Mouse (Mus musculus) CH12.LX (cell line): ENCODE results near the gene Exo1. TPM values are rescaled to one million over a fixed set of nuclear protein-coding genes. Genes with fewer than 3 reads are reported as not detected.

Experiments
- DNase-seq: peaks from one replicate; pipeline ENCODE4 v3.0.0-alpha.2; 2013; ENCODE audit errors: extremely low read depth
- H3K27ac ChIP-seq: 2 replicates; pipeline ENCODE4 v1.5.1; 2012; ENCODE audit warnings: low read depth, mild to moderate bottlenecking, control low read depth, moderate library complexity; ENCODE audit not compliant: insufficient read depth
- H3K27me3 ChIP-seq: replicated peaks from 2 replicates; pipeline ENCODE3; 2012; ENCODE audit warnings: inconsistent platforms
- H3K36me3 ChIP-seq, 2 experiments: replicated peaks in 1 of 2; 2 replicates each; pipeline versions ENCODE3 to v1.6.1; 2012; ENCODE audit warnings: inconsistent platforms in 1 of 2, low read length in 1 of 2, mild to moderate bottlenecking in 1 of 2, mixed read lengths in 1 of 2, moderate library complexity in 1 of 2; ENCODE audit not compliant: control insufficient read depth in 1 of 2, insufficient read depth in 1 of 2
- H3K4me1 ChIP-seq, 2 experiments: 2 replicates each; pipeline ENCODE4 v1.6.1; 2012; ENCODE audit warnings: inconsistent platforms in 1 of 2, moderate library complexity in 1 of 2; ENCODE audit not compliant: insufficient read depth in 2 of 2, control insufficient read depth in 1 of 2
- H3K4me2 ChIP-seq: 2 replicates; pipeline ENCODE4 v1.6.1; 2012; ENCODE audit warnings: low read depth, mild to moderate bottlenecking, control low read depth; ENCODE audit not compliant: poor library complexity, insufficient read depth, severe bottlenecking
- H3K4me3 ChIP-seq, 3 experiments: fragments of 150-350 bp in 1 of 3; sonication (generic) in 1 of 3; replicated peaks in 1 of 3; 2 replicates each; pipeline versions ENCODE3 to v1.5.1; 2011 to 2012; ENCODE audit warnings: low read depth in 2 of 3, low read length in 2 of 3, mild to moderate bottlenecking in 2 of 3, moderate library complexity in 2 of 3, control low read depth in 1 of 3, improper control_type of control experiment in 1 of 3, inconsistent platforms in 1 of 3, mixed read lengths in 1 of 3; ENCODE audit not compliant: poor library complexity in 1 of 3
- H3K79me2 ChIP-seq: replicated peaks from 2 replicates; pipeline ENCODE4 v1.6.1; 2012; ENCODE audit warnings: mild to moderate bottlenecking, moderate library complexity; ENCODE audit not compliant: control insufficient read depth, poor library complexity, insufficient read depth, severe bottlenecking; ENCODE audit errors: extremely low read depth
- H3K9ac ChIP-seq: 2 replicates; pipeline ENCODE4 v1.6.1; 2012; ENCODE audit warnings: low read depth, mild to moderate bottlenecking, control low read depth, moderate library complexity; ENCODE audit not compliant: insufficient read depth
- H3K9me3 ChIP-seq: replicated peaks from 2 replicates; pipeline ENCODE3; 2012; ENCODE audit warnings: low read length, inconsistent platforms, mixed read lengths
- BHLHE40 ChIP-seq: IDR thresholded peaks from 2 replicates; pipeline ENCODE4 v1.6.1; 2011; ENCODE audit warnings: mild to moderate bottlenecking, low read depth, low read length, improper control_type of control experiment
- CTCF ChIP-seq, 2 experiments: IDR thresholded peaks in 1 of 2; conservative IDR thresholded peaks in 1 of 2; 2 replicates each; pipeline ENCODE4 v1.5.1; 2011 to 2012; ENCODE audit warnings: low read depth in 2 of 2, low read length in 2 of 2, improper control_type of control experiment in 1 of 2, inconsistent platforms in 1 of 2, mild to moderate bottlenecking in 1 of 2, moderate library complexity in 1 of 2
- E2F4 ChIP-seq: IDR thresholded peaks from 2 replicates; pipeline ENCODE4 v1.6.1; 2011; ENCODE audit warnings: low read depth, low read length, improper control_type of control experiment; ENCODE audit not compliant: insufficient replicate concordance
- ELF1 ChIP-seq: IDR thresholded peaks from 2 replicates; pipeline ENCODE4 v1.6.1; 2014; ENCODE audit warnings: low read depth, mild to moderate bottlenecking, inconsistent platforms, low read length, improper control_type of control experiment
- EP300 ChIP-seq: IDR thresholded peaks from 2 replicates; pipeline ENCODE4 v1.6.1; 2011; ENCODE audit warnings: low read length, improper control_type of control experiment
- ETS1 ChIP-seq: conservative IDR thresholded peaks from 2 replicates; pipeline ENCODE4 v1.6.1; 2012; ENCODE audit warnings: low read depth, mild to moderate bottlenecking, inconsistent platforms, low read length, improper control_type of control experiment, moderate library complexity
- HCFC1 ChIP-seq: IDR thresholded peaks from 2 replicates; pipeline ENCODE4 v1.6.1; 2012; ENCODE audit warnings: low read depth, mild to moderate bottlenecking, inconsistent platforms, low read length, improper control_type of control experiment
- IRF4 ChIP-seq: IDR thresholded peaks from 2 replicates; pipeline ENCODE4 v1.6.1; 2014; ENCODE audit warnings: low read depth, mild to moderate bottlenecking, inconsistent platforms, low read length, improper control_type of control experiment
- JUN ChIP-seq: IDR thresholded peaks from 2 replicates; pipeline ENCODE4 v1.6.1; 2011; ENCODE audit warnings: low read depth, mild to moderate bottlenecking, low read length, improper control_type of control experiment, moderate library complexity; ENCODE audit not compliant: insufficient read depth
- JUND ChIP-seq: conservative IDR thresholded peaks from 2 replicates; pipeline ENCODE4 v1.6.1; 2011; ENCODE audit warnings: low read depth, low read length, improper control_type of control experiment
- MAX ChIP-seq: IDR thresholded peaks from 2 replicates; pipeline ENCODE4 v1.6.1; 2011; ENCODE audit warnings: low read length, improper control_type of control experiment
- MAZ ChIP-seq: IDR thresholded peaks from 2 replicates; pipeline ENCODE4 v1.6.1; 2012; ENCODE audit warnings: low read depth, mild to moderate bottlenecking, inconsistent platforms, low read length, improper control_type of control experiment, moderate library complexity
- MEF2A ChIP-seq: IDR thresholded peaks from 2 replicates; pipeline ENCODE4 v1.6.1; 2014; ENCODE audit warnings: low read depth, mild to moderate bottlenecking, inconsistent platforms, low read length, improper control_type of control experiment, borderline replicate concordance
- MYC ChIP-seq: IDR thresholded peaks from 2 replicates; pipeline ENCODE4 v1.6.1; 2011; ENCODE audit warnings: low read depth, mild to moderate bottlenecking, improper control_type of control experiment, low read length
- NELFE ChIP-seq: IDR thresholded peaks from 2 replicates; pipeline ENCODE4 v1.6.1; 2011; ENCODE audit warnings: low read depth, low read length, improper control_type of control experiment
- PAX5 ChIP-seq: IDR thresholded peaks from 2 replicates; pipeline ENCODE4 v1.6.1; 2012; ENCODE audit warnings: low read length, inconsistent platforms, mixed read lengths
- POLR2A ChIP-seq: IDR thresholded peaks from 2 replicates; pipeline ENCODE4 v1.6.1; 2011; ENCODE audit warnings: low read depth, mild to moderate bottlenecking, improper control_type of control experiment, low read length
- RAD21 ChIP-seq: IDR thresholded peaks from 2 replicates; pipeline ENCODE4 v1.6.1; 2011; ENCODE audit warnings: low read depth, mild to moderate bottlenecking, low read length, improper control_type of control experiment, moderate library complexity
- RCOR1 ChIP-seq: conservative IDR thresholded peaks from 2 replicates; pipeline ENCODE4 v1.6.1; 2012; ENCODE audit warnings: low read depth, mild to moderate bottlenecking, inconsistent platforms, low read length, improper control_type of control experiment
- SMC3 ChIP-seq: IDR thresholded peaks from 2 replicates; pipeline ENCODE4 v1.6.1; 2011; ENCODE audit warnings: low read depth, low read length, improper control_type of control experiment
- TCF12 ChIP-seq: IDR thresholded peaks from 2 replicates; pipeline ENCODE4 v1.6.1; 2014; ENCODE audit warnings: low read depth, mild to moderate bottlenecking, inconsistent platforms, low read length, improper control_type of control experiment
- USF2 ChIP-seq: conservative IDR thresholded peaks from 2 replicates; pipeline ENCODE4 v1.6.1; 2011; ENCODE audit warnings: low read depth, low read length, improper control_type of control experiment
- ZKSCAN1 ChIP-seq: IDR thresholded peaks from 2 replicates; pipeline ENCODE4 v1.6.1; 2012; ENCODE audit warnings: low read depth, inconsistent platforms, low read length, improper control_type of control experiment, borderline replicate concordance
- ZMIZ1 ChIP-seq: IDR thresholded peaks from 2 replicates; pipeline ENCODE4 v1.6.1; 2012; ENCODE audit warnings: low read depth, mild to moderate bottlenecking, inconsistent platforms, low read length, improper control_type of control experiment
- ZNF384 ChIP-seq: IDR thresholded peaks from 2 replicates; pipeline ENCODE4 v1.6.1; 2012; ENCODE audit warnings: low read depth, low read length, improper control_type of control experiment, inconsistent platforms
- dilution Hi-C: fragments of 300-500 bp; cut with MboI; formaldehyde crosslinking; loops from 2 replicates; pipeline ENCODE4 v1.14.3; 2020; ENCODE audit warnings: low sequenced_read_pairs; ENCODE audit not compliant: extremely low pct_unique_long_range_greater_than_20kb, extremely low pct_ligation_motif_present
- in situ Hi-C: fragments of 300-500 bp; cut with MboI; formaldehyde crosslinking; loops from 3 replicates; pipeline ENCODE4 v1.14.3; 2019; ENCODE audit warnings: low sequenced_read_pairs, low pct_ligation_motif_present, low pct_unique_long_range_greater_than_20kb, mixed read lengths
- polyA plus RNA-seq: library from polyadenylated mRNA; unstranded; fragments of >175 nt; gene quantifications from 2 replicates; pipeline ENCODE4 v1.2.1, GENCODE M21; 2012; ENCODE audit warnings: low read depth; ENCODE audit not compliant: insufficient read length
- total RNA-seq, 2 experiments: library from RNA; depleted of rRNA; stranded (reverse); fragments of 300-350 nt in 1 of 2; fragments of >200 nt in 1 of 2; gene quantifications; 2 replicates each; pipeline ENCODE4 v1.2.3; 2012 to 2014

The Exo1 gene
- total and polyA plus RNA-seq, 3 experiments, result 51.6 to 139 (median 95.2) TPM

GRCm38 (mm10) chr1:175943168-175943567 is 62.8 kb downstream of the Exo1 start:
- no peak overlapping the region for H3K9ac ChIP-seq
- no peak overlapping the region for H3K27ac ChIP-seq
- no peak overlapping the region for H3K4me2 ChIP-seq
- H3K4me3 ChIP-seq, result no peak overlapping the region
- no peak for TF ChIP-seq EP300
- TF ChIP-seq, all 38 proteins: peak for 0
- dilution Hi-C loops, result no loop called here
- no peaks in the 10 kb centered on the region for H3K4me1 ChIP-seq
- H3K27me3 ChIP-seq, result no peaks in the 10 kb centered on the region
- H3K79me2 ChIP-seq, result no peaks in the 10 kb centered on the region
- H3K36me3 ChIP-seq, result no peaks in the 10 kb centered on the region
- in situ Hi-C loops, result loop anchor here (25.0 kb wide), 1 partner anchor 744 kb away; no protein-coding TSS in a partner anchor
- no peak for DNase-seq
- H3K9me3 ChIP-seq, result no peaks in the 10 kb centered on the region

- dilution Hi-C loops (no loop called here), in situ Hi-C loops (loop anchor here (25.0 kb wide), 1 partner anchor 740 kb away; no protein-coding TSS in a partner anchor)
Measured at GRCm38 (mm10) chr1:175946718-175947315, 66.4 kb downstream of the Exo1 start.

GRCm38 (mm10) chr1:175950421-175950820 is 70.0 kb downstream of the Exo1 start:
- in situ Hi-C loops (no loop called here), dilution Hi-C loops (no loop called here)
- Histone ChIP-seq H3K4me3 (no peak overlapping the region), H3K79me2 (no peaks in the 10 kb centered on the region), H3K9me3 (peaks cover 3% of the 10 kb centered on the region), H3K9ac (no peak overlapping the region), H3K27ac (no peak overlapping the region), H3K36me3 (no peaks in the 10 kb centered on the region), H3K4me2 (no peak overlapping the region), H3K4me1 (no peaks in the 10 kb centered on the region), H3K27me3 (no peaks in the 10 kb centered on the region)
- no peak for TF ChIP-seq MAX
- no peak for TF ChIP-seq MAZ
- no peak for TF ChIP-seq POLR2A
- no peak for TF ChIP-seq ELF1
- TF ChIP-seq EP300, result no peak
- TF ChIP-seq CTCF (conservative IDR thresholded peaks at IDR 0.05 in 1 of 2, IDR thresholded peaks at IDR 0.05 in 1 of 2; ENCODE audit: low read depth in 2 of 2, low read length in 2 of 2), result no peak
- no peak for TF ChIP-seq ZMIZ1
- no peak for TF ChIP-seq HCFC1
- no peak for TF ChIP-seq SMC3
- no peak for DNase-seq

More at GRCm38 (mm10) chr1:175946718-175947315, 66.4 kb downstream of the Exo1 start:
- Histone ChIP-seq H3K4me3 (no peak overlapping the region), H3K79me2 (no peaks in the 10 kb centered on the region), H3K4me1 (no peaks in the 10 kb centered on the region), H3K4me2 (no peak overlapping the region), H3K27ac (no peak overlapping the region), H3K36me3 (no peaks in the 10 kb centered on the region), H3K9ac (no peak overlapping the region), H3K27me3 (no peaks in the 10 kb centered on the region), H3K9me3 (no peaks in the 10 kb centered on the region)
- no peak for DNase-seq
- TF ChIP-seq ETS1, result no peak
- TF ChIP-seq IRF4, result no peak
- no peak for TF ChIP-seq ZMIZ1
- TF ChIP-seq JUND, result no peak
- TF ChIP-seq ZNF384, result no peak
- no peak for TF ChIP-seq USF2
- no peak for TF ChIP-seq RAD21
- no peak for TF ChIP-seq ZKSCAN1
- TF ChIP-seq BHLHE40, result no peak
- no peak for TF ChIP-seq PAX5
- TF ChIP-seq MYC, result no peak
- no peak for TF ChIP-seq RCOR1
- no peak for TF ChIP-seq E2F4
- TF ChIP-seq EP300, result no peak
- TF ChIP-seq NELFE, result no peak
- no peak for TF ChIP-seq TCF12
- no peak for TF ChIP-seq JUN
- no peak for TF ChIP-seq SMC3
- no peak for TF ChIP-seq MAZ
- no peak for TF ChIP-seq MEF2A
